Mouse (Mus musculus) natural killer cell, adult 2 months (primary cell): ENCODE results near the gene Phldb3.
"Not testable (repeated sequence)": the region's sequence is repeated elsewhere in the genome, so short reads cannot be mapped to it uniquely, and the experiment has no call there.

ENCODE experiments used
- DNase-seq, 2 experiments: peaks; one replicate each; pipeline ENCODE4 v3.0.0; 2022; ENCODE audit warnings: low spot score in 2 of 2

Phldb3 gene

DNA sequence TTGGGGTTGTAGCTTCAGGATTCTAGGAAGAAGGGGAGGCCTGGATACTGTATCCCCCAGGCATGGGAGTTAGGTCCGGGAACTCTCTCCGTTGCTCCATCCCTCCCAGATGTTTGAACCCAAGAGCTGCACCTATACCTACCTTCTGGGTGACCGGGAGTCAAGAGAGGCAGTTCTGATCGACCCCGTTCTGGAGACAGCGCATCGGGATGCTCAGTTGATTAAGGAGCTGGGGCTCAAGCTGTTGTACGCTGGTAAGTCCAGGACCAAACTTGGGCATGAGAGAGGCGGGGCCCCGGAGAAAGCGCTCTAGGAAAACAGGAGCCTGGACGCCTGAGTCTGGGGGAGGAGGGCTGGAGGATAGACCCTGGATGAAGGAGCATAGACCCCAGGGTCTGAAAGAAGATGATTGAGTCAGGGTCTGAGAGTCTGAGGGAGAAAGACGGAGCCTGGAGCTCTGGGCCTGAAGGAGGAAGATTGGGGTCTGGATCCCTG lies 16.2 kb upstream of the Phldb3 start:
- no peak for DNase-seq

DNA sequence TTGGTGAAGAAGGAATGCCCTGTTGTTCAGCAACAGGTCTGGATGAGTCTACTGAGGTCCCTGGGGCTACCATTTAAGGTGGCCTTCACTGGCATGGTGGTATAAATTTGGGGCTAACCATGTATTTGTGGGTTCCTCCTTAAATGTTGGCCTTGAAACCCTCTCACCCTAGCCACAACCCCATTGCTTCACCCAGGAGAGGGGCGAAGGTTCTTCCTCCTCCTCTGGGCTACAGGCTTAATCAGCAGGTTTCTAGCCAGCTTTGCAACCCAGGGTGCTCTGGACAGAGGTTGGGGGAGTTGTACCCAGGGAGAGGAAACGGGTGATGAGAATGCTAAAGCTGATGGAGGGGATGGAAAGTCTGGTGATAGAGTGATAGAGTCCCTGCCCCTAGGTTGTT lies 15.1 kb upstream of the Phldb3 start:
- no peak for DNase-seq

DNA sequence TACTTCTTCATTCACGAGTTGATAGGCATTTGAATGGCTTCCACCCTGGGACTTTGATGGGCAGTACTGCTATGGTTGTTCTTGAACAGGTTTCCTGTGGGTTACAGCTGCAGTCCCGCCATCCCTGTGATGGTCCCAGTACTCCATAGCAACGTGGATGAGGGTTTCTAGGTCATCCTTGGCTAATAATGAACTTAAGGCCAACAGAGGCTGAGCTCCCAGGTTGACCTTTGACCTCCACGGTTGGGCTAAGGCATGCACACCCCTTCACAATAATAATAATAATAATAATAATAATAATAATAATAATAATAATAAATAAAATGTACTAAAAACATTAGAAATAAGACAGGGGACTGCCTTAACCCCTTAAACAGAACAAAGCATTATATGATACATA lies 12.4 kb upstream of the Phldb3 start:
- no peak for DNase-seq

DNA sequence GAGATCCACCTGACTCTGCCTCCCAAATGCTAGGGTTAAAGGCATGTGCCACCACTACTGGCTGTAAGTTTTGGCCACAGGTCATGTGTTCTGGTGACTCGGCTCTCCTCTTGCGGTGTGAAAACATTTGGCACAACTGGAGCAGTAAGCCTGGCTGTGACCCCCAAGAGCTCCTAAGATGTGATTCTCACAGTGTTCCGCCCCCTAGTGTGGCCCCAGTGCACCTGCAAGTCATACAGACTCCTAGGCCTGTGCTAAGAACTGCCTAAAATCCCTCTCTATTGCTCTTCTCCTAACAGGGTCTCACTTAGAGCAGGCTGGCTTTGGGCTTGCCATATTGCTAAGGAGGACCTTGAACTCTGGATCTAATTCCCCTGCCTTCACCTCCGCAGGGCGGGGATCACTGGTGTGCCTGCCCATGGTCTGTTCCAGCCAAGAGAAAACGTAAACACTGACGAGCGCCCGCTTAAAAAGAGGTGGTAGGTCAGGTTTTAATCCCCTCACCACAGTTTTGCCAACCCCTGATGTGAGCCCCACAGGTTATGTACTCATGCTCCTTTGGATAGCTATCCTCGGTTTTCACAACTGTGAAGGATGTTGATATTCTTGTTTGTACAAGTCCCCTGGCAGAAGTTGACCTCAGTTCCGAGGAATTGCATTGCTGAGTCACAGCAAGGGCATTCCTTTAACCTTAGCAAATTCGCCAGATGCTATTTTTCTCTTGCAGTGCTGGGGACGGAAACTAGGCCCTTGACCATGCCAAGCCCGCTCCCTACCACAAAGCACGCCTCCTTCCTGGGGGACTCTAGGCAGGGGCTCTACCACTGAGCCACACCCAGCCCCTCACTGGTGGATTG lies 11.1 kb upstream of the Phldb3 start:
- no peak for DNase-seq

DNA sequence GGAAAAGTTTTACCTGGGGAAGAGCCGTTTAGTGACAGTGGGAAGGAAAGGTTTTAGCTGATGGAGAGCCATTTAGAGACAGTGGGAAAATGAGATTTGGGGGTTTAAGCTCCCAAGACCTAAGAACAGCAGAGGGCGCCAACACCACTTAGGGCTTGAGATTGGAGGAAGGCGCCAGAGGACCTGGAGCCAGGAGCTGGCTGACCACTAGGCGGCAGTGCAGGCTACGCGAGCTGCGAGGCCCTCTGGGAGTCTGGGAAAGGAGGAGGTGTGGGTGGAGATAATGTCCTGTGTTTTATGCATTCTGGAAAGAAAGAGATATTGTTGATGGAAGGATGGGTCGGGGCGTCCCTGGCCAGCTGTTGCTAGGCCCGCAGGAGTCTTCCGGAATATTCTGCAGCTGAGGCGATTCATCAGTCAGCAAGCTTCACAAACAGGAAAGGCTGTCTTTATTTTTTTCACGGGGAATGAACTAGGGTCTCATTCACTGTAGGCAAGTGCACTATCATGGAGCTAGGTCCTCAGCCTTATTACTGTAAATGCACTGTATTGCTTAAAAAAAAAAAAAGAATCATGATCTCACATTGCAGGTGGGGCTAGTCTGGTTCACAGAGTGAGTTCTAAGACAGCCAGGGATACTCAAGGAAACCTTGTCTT lies 9.5 kb upstream of the Phldb3 start:
- peak; percentile 82 to 91 for DNase-seq

DNA sequence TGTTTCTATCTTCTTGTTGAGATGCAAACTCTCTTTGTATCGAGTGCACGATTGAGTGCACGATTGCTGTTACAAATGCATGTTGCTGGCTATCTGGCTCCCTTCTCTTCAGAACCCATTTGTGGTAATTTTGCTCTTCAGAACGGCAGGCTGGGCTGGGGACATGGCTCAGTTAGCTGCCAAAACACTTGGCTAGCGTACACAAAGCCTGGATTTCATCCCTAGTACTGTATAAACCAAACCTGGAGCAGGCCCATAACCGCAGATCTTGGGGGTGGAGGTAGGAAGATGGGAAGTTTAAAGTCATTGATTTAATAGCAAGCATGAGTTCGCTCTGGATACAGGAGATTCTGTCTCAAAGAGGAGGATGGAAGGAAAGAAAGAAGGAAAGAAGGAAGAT lies 5.0 kb upstream of the Phldb3 start:
- no peak for DNase-seq

DNA sequence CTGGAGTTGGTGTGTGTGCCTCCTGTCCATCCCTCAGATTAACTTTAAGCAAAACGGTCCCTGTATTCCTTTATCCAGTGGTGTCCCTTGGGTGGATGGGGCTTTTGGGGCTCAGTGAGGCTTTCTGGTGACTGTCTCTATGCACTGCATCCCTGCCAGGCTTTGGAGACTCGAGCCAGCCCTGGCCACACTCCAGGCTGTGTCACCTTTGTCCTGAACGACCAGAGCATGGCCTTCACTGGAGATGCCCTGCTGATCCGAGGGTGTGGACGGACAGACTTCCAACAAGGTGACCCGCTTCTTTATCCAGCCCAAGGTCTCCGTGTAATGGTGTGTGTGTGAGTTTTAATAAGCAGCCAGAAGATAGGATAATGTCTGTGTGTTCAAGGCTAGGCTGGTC lies 4.5 kb upstream of the Phldb3 start:
- DNase-seq, result no peak

DNA sequence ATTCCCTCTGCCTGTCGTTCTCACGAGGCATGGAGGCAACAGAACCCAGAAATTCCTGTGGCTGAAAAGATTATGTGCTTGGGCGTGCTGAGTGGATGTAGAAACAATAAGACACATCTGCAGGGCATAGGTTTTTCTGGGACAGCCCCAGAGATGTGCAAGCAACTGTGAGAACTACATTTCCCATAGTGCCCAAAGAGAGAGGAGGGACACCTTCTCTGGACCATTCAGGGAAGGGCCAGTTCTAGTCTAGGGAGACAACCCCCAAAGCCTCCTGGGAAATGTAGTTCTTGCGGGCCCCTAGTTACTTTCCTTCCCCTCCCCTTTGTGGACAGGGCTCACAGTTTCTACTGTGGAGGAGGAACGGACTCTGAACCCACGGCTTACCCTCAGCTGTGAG lies 2.5 kb upstream of the Phldb3 start:
- peak; percentile 70 to 80 for DNase-seq

DNA sequence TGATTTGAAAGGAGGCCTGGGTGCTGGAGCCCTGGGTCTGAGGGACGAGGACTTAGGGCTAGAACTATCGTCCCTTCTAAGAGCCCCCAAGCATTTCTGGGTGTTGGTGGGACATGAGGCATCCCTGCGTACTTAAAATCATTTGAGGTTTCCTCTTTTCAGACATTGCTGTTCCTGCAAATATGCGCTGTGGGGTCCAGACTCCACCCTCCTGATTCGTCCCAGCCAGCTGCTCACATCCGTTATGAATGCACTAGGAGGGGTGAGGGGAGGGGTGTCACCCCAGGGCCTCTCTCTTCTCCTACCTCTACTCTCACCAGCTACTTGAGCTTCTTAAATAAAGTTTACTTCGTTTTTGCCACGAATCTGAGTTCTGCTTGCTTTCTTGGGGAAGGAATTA lies 2.0 kb upstream of the Phldb3 start:
- no peak for DNase-seq

DNA sequence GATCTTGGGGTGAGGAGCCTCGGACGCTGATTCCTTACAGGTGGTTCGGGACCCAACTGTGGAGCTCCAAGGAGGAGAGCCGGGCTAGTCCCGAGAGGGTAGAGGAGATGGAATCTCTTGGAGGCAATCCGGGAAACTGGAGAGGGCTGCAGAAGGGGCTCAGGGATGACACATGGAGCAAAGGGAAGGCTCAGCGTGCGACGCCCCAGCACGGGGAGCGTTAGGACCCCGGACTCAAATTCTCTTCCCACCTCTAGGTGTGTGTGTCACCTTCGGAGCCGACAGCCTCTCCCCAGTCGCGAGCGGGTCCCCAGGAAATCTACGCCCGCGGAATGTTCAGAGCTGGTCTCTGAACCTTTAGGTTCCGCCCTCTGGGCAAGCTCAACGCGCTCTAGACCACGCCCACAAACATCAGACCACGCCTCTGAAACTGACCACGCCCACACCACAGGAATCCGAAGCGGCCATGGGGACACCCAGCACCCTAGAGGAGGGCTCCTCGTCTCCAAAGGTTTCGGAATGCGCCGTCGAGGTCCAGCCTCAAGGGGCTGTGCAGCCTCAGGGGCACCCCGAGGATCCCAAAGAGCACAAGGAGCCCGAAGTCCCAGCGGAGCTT lies 424 bp downstream of the Phldb3 start:
- peak; percentile 94 to 95 for DNase-seq

DNA sequence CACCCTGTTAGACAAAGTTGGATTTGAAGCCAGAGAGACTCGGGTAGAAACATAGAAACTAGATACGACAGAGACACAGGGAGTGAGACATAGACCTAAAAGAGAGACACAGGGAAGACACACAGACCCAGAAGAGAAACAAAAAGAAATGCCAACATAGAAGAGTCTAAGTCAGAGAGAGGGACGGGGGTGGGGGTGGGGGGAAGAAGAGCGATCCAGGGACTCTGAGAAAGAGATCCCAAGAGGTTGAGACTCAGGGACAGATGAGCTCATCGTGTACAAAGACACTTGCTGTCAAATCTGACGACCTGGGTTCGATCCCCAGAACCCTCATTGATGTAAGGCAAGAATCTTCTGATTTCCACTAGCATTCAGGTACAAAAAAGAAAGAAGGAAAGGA lies 1.1 kb downstream of the Phldb3 start:
- no peak for DNase-seq

DNA sequence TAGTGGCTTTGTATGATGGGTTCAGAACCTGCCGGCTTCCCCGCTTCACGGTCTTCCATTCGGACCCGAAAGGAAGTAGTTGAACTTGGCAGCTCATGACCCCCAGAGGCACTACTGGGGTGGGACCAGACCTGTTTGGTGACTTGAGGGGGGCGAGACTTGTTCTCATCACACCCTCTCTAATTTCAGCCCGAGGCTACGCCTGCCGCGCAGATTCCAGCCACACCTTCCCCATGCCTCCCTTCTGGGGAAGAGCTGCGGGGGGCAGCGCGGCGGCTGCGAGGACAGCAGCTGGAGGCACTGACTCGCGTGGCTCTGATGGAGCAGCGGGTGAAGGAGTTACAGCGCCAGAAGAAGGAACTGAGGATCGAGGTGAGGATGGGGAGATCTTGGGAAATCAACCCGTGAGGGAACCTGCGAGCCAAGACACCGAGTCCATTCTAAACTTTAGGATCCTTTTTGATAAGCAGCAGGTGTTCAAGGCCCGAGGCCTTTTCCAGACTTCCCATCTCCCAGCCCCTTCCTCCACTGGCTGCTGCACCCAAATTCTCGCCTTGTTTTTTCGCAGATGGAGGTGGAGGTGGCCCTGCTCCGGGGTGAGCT lies 1.8 kb downstream of the Phldb3 start:
- no peak for DNase-seq

DNA sequence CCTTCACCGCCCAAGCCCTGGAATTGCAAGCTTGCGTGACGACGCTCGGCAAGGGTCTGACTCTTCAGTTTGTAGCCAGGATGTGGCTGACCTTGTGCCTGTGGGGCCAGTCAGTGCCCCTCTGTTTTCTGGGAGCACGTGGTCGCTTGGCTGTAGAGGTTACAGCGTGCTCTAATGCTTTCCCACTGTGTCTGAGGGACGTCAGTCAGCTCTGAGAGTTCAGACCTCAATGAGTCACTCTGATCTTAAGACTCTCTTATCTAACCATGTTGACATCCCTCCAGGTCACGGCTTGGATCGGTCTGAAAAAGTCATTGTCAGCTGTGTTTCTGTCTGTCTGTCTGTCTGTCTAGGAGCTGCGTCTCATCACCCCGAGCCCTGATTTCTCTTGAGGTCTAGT lies 4.3 kb downstream of the Phldb3 start:
- no peak for DNase-seq

DNA sequence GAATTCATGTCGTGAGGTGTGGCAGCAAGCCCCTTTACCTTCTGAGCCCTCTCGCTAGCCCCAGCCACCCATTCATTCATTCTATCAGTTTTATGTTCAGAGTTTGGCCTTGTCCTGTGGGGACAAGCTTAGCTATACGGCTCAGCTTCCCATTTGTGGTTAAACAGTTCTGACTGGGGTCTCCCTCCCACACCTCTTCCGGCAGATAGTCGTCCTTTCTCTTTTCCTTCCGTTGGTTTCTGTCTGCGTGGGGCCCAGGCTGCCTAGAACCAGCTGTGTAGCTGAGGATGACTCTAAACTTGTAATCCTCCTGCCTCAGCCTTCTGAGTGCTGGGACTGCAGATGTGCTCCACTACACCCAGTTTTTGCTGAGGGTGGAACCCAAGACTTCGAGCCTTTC lies 7.2 kb downstream of the Phldb3 start:
- no peak for DNase-seq

DNA sequence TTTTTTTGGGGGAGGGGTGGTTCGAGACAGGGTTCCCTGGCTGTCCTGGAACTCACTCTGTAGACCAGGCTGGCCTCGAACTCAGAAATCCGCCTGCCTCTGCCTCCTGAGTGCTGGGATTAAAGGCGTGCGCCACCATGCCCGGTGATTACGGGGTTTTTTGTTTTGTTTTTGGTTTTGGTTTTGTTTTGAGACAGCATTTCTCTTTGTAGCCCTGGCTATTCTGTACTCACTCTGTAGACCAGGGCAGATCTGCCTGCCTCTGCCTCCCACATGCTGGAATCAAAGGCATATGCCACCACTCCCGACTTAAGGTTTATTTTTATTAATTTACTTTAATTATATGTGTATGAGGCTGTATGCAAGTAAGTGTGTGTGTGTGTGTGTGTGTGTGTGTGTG lies 7.8 kb downstream of the Phldb3 start:
- DNase-seq, result not testable (repeated sequence)

DNA sequence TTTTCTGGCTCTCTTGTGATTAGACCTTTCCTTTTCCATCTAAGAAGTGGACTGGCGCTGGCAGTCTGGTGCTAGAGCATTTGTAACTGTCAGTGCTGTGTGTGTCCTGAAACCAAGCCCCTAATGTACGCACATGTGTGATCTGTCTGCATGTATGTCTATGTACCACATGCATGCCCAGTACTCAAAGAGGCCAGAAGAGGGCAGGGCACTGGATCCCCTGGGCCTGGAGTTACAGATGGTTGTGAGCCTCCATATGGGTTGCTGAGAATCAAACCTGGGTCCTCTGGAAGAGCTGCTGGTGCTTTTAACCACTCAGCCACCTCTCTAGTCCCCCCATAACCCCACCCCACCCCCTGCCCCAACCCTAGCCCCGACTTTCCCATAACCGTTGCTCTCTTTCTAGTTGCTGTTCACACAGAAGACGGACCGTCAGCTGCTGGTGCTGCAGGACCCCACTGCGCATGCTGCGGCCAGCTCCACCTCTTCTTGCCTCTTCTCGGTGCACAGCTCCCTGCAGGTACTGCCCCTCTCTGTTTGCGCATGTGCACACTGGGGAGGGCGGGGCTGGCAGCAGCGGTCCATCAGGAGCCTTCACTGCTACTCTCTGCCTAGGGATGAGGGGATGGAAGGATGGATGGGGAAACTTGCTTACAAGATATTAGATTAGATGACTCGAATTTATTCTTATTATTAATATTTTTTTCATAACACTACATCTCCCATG lies 9.3 kb downstream of the Phldb3 start:
- DNase-seq, result no peak

DNA sequence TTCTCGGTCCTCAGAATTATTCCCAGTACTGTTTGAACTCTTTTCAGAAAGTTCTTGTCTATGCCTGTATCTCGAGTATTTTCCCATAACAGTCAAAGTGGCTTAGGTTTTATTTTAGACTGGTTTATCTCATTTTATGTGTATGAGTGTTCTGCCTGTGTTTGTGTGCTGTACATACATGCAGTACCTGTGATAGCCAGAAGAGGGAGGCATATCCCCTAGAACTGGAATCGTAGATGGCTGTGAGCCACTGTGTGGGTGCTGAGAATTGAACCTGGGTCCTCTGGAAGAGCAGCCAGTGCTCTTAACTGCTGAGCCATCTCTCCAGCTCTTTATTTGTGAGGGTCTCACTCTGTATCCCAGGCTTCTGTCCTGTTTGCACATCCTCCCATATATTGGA lies 10.6 kb downstream of the Phldb3 start:
- no peak for DNase-seq

DNA sequence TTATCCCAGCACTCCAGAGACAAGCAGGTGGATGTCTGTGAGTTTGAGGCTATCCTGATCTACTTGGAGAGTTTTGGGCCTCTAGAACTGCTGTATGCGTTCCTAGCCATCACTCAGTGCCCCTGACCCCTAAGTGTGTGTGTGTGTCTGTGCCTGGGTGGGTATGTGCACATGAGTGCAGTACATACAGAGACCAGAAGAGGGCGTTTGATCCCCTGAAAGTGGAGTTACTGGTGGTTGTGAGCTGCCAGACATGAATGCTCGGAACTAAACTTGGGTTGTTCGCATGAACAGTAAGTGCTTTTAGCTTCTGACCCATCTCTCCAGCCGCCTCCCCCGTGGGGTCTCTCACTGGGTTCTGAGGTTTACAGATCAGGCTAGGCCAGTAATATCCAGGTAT lies 12.4 kb downstream of the Phldb3 start:
- no peak for DNase-seq

DNA sequence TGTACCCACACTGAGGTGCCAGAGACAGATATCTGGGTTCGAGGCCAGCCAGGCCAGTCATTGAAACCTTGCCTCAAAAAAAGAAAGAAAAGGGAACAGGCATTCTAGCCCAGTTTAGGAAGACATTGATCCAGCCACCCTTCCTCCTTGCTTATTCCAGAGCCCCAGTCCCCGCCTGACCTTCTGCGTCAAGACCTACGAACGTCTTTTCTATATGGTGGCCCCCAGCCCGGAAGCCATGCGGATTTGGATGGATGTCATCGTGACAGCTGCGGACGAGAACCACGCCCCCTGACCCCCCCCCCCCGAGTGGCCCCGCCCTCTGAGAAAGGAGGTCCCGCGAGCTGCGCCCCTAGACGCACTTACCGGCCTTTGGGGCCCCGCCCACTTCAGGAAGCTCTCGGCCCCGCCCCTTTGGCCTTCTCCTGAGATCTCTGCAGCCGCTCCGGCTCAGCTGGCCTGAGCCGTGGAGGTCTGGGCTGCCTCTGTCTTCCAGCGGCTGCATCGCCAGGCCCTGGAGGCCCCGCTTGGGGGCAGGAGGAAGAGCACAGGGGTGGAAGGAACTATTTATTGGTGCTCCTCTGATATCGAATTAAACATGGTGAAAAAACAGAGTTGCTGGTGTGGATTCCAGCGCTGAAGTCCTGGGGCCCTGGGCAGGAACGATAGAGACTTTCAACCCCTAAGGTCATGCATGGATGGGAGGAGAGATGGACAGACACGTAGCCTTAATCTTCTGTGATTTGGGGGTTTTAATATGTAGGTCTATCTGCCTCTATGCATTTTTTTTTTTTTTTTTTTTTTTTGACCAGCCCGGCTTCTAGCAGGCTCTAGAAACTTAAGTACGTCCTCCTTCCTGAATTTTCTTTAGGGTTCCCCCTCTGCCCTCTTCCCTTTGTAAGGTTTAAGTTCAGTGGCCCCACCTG lies 18.4 kb downstream of the Phldb3 start:
- peak; percentile 72 to 80 for DNase-seq

DNA sequence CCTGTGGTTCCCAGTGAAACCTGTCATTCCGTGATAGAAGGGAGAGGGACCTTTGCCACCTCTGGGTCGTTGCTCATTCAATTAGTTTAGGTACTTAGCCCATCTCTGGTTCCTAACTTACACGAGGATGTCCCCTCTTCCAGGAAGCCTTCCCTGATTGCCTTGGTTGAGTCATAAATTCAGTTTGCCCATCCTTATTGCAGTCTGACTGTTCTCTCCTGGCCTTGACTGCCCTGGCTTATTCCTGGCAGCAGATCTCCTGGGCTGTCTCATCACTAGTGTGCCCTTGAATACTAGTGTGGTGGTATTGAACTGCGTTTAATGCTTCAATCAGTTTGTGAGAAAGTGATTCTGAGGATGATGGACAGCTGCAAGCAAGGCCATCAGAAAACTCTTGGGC lies 19.1 kb downstream of the Phldb3 start:
- DNase-seq, result no peak
